Mouse (Mus musculus): ENCODE data around the gene Gm11564. TPM values are rescaled to one million over a fixed set of nuclear protein-coding genes. Genes with fewer than 3 reads are reported as not detected.
"Not testable (repeated sequence)": the region's sequence is repeated elsewhere in the genome, so short reads cannot be mapped to it uniquely, and the experiment has no call there.

Gm11564 gene
- not detected in 2 replicates for polyA plus RNA-seq (2015; fragmentation: Nextera tagmentation; extraction: Ambion mirVana)

DNA sequence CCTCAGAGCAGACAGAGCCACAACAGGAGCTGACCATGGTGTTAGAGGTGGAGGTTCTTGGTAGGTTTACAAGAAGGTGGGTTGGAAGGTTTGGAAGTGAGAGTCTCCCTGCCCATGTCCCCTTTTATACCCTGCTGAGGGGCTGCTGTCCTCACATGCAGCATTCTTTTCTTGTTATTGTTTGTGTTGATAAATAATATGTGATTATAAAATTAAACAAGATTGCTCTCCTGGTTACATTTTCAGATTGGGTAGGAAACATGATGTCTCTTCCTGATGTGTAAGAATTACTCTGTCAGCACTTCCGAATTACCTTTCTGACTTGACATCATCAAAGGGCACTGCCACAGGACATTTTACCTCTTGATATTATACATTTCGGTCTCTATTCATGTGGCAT, at the start of gene Gm11564:
Gene Gm11564 (minus strand): TSS at position 101 of the 400 bp plus-strand sequence.
- H3K4me2 ChIP-seq (replicated peaks; ENCODE audit: low read depth); H3K27ac ChIP-seq (ENCODE audit: low read depth, low read length); H3K4me1 ChIP-seq (replicated peaks; ENCODE audit: control insufficient read depth, insufficient read depth, low read length); H3K9ac ChIP-seq (ENCODE audit: low read depth, low read length); H3K4me3 ChIP-seq (ENCODE audit: low read depth, low read length); H3K9me3 ChIP-seq (ENCODE audit: control insufficient read depth); ATAC-seq; H3K36me3 ChIP-seq (ENCODE audit: control insufficient read depth, insufficient read depth); H3K27me3 ChIP-seq (replicated peaks; ENCODE audit: control insufficient read depth, insufficient read depth, low read length): not testable (repeated sequence)
- 82% methylated on average over 2 of the region's 2 CpGs for WGBS

DNA sequence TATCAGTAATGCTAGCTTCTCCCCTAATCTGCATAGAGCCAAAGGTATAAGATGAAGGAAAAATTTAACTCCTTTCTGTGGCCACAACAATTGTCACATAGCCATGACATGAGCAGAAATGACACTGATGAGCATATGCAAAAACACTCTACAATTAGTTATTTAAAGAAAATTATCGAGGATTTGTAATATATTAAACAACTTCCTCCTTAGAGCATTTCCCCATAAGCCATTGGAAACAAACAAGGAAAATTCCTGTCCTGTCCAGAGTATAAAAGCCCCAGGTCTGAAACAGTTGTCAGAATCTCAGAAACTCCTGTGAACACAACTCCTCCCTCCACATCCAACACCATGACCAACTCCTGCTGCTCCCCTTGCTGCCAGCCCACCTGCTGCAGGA, 48.7 kb upstream of the Gm11564 start, which contains the start of gene Gm11559:
Gene Gm11559 (plus strand): TSS at position 301 of the 400 bp plus-strand sequence.
- not testable (repeated sequence) for ATAC-seq; H3K4me2 ChIP-seq (replicated peaks; ENCODE audit: low read depth); H3K27me3 ChIP-seq (replicated peaks; ENCODE audit: control insufficient read depth, insufficient read depth, low read length); H3K27ac ChIP-seq (ENCODE audit: low read depth, low read length); H3K9me3 ChIP-seq (ENCODE audit: control insufficient read depth); H3K36me3 ChIP-seq (ENCODE audit: control insufficient read depth, insufficient read depth); H3K4me3 ChIP-seq (ENCODE audit: low read depth, low read length); H3K9ac ChIP-seq (ENCODE audit: low read depth, low read length); H3K4me1 ChIP-seq (replicated peaks; ENCODE audit: control insufficient read depth, insufficient read depth, low read length)
- 59% methylated on average over 1 of the region's 1 CpGs for WGBS

DNA sequence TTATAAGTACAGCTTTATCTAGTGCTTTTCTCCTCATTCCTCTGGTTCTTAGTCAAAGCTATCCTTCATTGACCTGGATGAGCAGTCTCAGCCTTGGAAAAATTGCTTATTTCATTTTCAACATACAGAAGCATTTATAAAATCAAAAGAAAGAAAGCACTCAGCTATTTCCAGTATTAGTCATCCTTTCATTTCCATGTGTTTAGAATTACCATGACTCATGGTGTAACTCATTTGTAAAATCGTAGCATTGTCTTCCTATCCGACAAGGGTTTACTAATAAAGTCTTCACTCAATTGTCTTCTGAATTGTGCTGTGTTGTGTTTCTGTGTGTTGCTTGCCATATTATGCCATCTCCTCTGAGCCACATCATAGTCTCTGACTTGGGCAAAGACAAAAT, 43.3 kb upstream of the Gm11564 start:
- no peaks in the 10 kb centered on the region for H3K36me3 ChIP-seq (ENCODE audit: control insufficient read depth, insufficient read depth)
- no peak overlapping the region for H3K9ac ChIP-seq (ENCODE audit: low read depth, low read length)
- no peak for TF ChIP-seq CTCF (IDR thresholded peaks at IDR 0.05; ENCODE audit: low read depth)
- WGBS: 61% methylated on average over 2 of the region's 2 CpGs
- H3K9me3 ChIP-seq (ENCODE audit: control insufficient read depth): no peaks in the 10 kb centered on the region
- H3K4me1 ChIP-seq (replicated peaks; ENCODE audit: control insufficient read depth, insufficient read depth, low read length): no peaks in the 10 kb centered on the region
- no peaks in the 10 kb centered on the region for H3K27me3 ChIP-seq (replicated peaks; ENCODE audit: control insufficient read depth, insufficient read depth, low read length)
- H3K27ac ChIP-seq (ENCODE audit: low read depth, low read length): no peak overlapping the region
- H3K4me3 ChIP-seq (ENCODE audit: low read depth, low read length): no peak overlapping the region
- no peak overlapping the region for H3K4me2 ChIP-seq (replicated peaks; ENCODE audit: low read depth)
- no peak for ATAC-seq

DNA sequence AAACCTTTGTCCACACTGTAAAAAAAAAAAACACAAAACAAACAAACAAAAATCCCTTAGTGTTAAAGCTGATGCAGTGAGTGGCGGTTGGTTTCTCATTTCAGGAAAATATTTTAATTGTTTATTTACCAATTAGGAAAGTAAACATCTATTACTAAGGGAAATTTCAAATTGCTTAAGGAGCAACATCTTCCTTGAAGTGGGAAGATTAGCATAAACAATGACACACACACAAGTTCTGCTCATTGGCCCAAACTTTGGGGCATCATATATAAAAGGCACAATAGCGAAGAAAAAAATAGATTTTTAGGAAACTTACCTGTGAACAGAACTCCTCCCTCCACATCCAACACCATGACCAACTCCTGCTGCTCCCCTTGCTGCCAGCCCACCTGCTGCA, 42.2 kb upstream of the Gm11564 start, which contains the start of gene Gm11568:
Gene Gm11568 (plus strand): TSS at position 301 of the 400 bp plus-strand sequence.
- Histone ChIP-seq H3K27me3 (replicated peaks; ENCODE audit: control insufficient read depth, insufficient read depth, low read length) (no peaks in the 10 kb centered on the region), H3K4me1 (replicated peaks; ENCODE audit: control insufficient read depth, insufficient read depth, low read length) (no peaks in the 10 kb centered on the region), H3K4me2 (replicated peaks; ENCODE audit: low read depth) (no peak within 1 kb of the TSS), H3K9ac (ENCODE audit: low read depth, low read length) (no peak within 1 kb of the TSS), H3K27ac (ENCODE audit: low read depth, low read length) (no peak within 1 kb of the TSS), H3K36me3 (ENCODE audit: control insufficient read depth, insufficient read depth) (no peaks in the 10 kb centered on the region), H3K4me3 (ENCODE audit: low read depth, low read length) (no peak within 1 kb of the TSS), H3K9me3 (ENCODE audit: control insufficient read depth) (no peaks in the 10 kb centered on the region)
- WGBS: 86% methylated on average over 2 of the region's 2 CpGs
- no peak for ATAC-seq
- TF ChIP-seq CTCF (IDR thresholded peaks at IDR 0.05; ENCODE audit: low read depth): no peak

DNA sequence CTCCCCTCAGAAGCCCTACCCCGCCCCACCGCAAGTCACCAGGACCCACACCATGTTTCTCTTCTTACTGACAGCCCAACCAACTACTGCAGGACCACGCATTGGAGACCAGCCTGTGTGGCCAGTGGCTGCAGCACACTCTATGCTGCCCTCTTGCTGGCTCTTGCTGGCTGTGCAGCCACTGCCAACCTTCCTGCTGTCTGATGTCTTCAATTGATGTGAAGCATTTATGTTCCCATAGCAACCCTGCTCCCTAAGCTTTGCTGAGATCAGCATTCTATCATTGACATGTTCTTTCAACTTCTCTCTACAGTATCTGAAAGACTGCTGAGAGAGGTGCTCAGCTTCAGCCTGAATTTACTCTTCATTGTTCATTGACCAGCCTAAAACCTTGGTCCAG, 38.7 kb upstream of the Gm11564 start:
- 53% methylated on average over 3 of the region's 3 CpGs for WGBS
- ATAC-seq: no peak
- H3K27me3 ChIP-seq (replicated peaks; ENCODE audit: control insufficient read depth, insufficient read depth, low read length): no peaks in the 10 kb centered on the region
- H3K4me2 ChIP-seq (replicated peaks; ENCODE audit: low read depth): no peak overlapping the region
- TF ChIP-seq CTCF (IDR thresholded peaks at IDR 0.05; ENCODE audit: low read depth): peak; percentile 67
- no peaks in the 10 kb centered on the region for H3K36me3 ChIP-seq (ENCODE audit: control insufficient read depth, insufficient read depth)
- no peak overlapping the region for H3K4me3 ChIP-seq (ENCODE audit: low read depth, low read length)
- no peak overlapping the region for H3K9ac ChIP-seq (ENCODE audit: low read depth, low read length)
- no peaks in the 10 kb centered on the region for H3K9me3 ChIP-seq (ENCODE audit: control insufficient read depth)
- no peaks in the 10 kb centered on the region for H3K4me1 ChIP-seq (replicated peaks; ENCODE audit: control insufficient read depth, insufficient read depth, low read length)
- H3K27ac ChIP-seq (ENCODE audit: low read depth, low read length): no peak overlapping the region

DNA sequence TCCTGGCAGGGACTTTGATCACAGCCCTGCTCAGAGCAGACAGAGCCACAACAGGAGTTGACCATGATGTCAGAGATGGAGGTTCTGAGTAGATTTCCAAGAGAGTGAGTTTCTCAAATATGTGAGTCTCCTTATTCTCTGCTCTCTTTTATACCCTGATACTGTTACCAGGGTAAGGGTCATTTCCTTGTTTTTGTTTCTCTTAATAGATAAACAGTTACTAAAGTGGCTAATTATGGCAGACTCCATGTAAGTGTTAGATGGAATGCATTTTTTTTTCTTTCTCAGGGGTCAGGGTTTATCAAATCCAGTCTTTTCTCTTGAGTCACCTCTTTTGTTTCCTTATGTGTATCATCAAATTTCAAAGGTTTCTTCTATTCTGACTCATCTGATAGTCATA, 36.0 kb upstream of the Gm11564 start, which contains the start of gene Krtap4-16:
Gene Krtap4-16 (minus strand): TSS at position 101 of the 400 bp plus-strand sequence.
- H3K4me1 ChIP-seq (replicated peaks; ENCODE audit: control insufficient read depth, insufficient read depth, low read length): no peaks in the 10 kb centered on the region
- no peak within 1 kb of the TSS for H3K9ac ChIP-seq (ENCODE audit: low read depth, low read length)
- H3K27me3 ChIP-seq (replicated peaks; ENCODE audit: control insufficient read depth, insufficient read depth, low read length): no peaks in the 10 kb centered on the region
- no peaks in the 10 kb centered on the region for H3K9me3 ChIP-seq (ENCODE audit: control insufficient read depth)
- H3K4me3 ChIP-seq (ENCODE audit: low read depth, low read length): no peak within 1 kb of the TSS
- ATAC-seq: no peak
- no peak within 1 kb of the TSS for H3K27ac ChIP-seq (ENCODE audit: low read depth, low read length)
- no peaks in the 10 kb centered on the region for H3K36me3 ChIP-seq (ENCODE audit: control insufficient read depth, insufficient read depth)
- no peak within 1 kb of the TSS for H3K4me2 ChIP-seq (replicated peaks; ENCODE audit: low read depth)
- no peak for TF ChIP-seq CTCF (IDR thresholded peaks at IDR 0.05; ENCODE audit: low read depth)

DNA sequence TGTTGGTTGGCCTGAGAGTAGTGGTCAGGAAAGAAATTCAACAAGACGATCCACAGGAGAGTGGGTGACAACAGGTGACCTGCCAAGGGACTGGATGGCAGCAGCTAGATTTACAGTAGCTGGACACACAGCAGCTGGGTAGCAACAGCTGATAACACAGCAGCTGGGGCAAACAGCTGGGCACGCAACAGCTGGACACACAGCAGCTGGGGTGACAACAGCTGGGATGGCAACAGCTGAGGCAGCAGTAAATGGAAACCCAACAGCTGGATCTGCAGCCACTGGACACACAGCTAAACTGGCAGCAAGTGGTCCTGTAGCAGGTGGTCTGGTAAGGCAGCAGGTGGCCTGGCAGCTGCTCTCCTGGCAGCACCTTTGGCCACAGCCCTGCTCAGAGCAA, 31.3 kb upstream of the Gm11564 start:
- Histone ChIP-seq H3K9me3 (ENCODE audit: control insufficient read depth) (no peaks in the 10 kb centered on the region), H3K36me3 (ENCODE audit: control insufficient read depth, insufficient read depth) (no peaks in the 10 kb centered on the region), H3K4me2 (replicated peaks; ENCODE audit: low read depth) (no peak overlapping the region), H3K27ac (ENCODE audit: low read depth, low read length) (no peak overlapping the region), H3K4me3 (ENCODE audit: low read depth, low read length) (no peak overlapping the region), H3K4me1 (replicated peaks; ENCODE audit: control insufficient read depth, insufficient read depth, low read length) (no peaks in the 10 kb centered on the region), H3K27me3 (replicated peaks; ENCODE audit: control insufficient read depth, insufficient read depth, low read length) (no peaks in the 10 kb centered on the region), H3K9ac (ENCODE audit: low read depth, low read length) (no peak overlapping the region)
- 88% methylated on average over 2 of the region's 2 CpGs for WGBS
- ATAC-seq: no peak
- TF ChIP-seq CTCF (IDR thresholded peaks at IDR 0.05; ENCODE audit: low read depth): no peak

Data from intestine, postnatal 0 days (tissue).